Mouse (Mus musculus) left cerebral cortex, postnatal 36 days (tissue): Measurements from ENCODE around the gene Gstm3. TPM values are rescaled to one million over a fixed set of nuclear protein-coding genes. Genes with fewer than 3 reads are reported as not detected.
"Not testable (repeated sequence)": the region's sequence is repeated elsewhere in the genome, so short reads cannot be mapped to it uniquely, and the experiment has no call there.

Experiments used
- DNase-seq, 2 experiments: peaks; one replicate each; pipeline ENCODE4 v3.0.0; 2021 to 2022; ENCODE audit warnings: low spot score in 2 of 2, mixed read lengths in 1 of 2
- intact Hi-C: fragments of 180-260 bp; cut with DNase I; formaldehyde crosslinking; loops from one replicate; pipeline ENCODE4 v1.15.1; 2025
- total RNA-seq, 2 experiments: library from RNA; stranded (reverse); gene quantifications; 2 replicates each; pipeline ENCODE4 v1.2.3; 2021

Gene Gstm3
- total RNA-seq, 2 experiments from 2014 or later, result not detected

DNA sequence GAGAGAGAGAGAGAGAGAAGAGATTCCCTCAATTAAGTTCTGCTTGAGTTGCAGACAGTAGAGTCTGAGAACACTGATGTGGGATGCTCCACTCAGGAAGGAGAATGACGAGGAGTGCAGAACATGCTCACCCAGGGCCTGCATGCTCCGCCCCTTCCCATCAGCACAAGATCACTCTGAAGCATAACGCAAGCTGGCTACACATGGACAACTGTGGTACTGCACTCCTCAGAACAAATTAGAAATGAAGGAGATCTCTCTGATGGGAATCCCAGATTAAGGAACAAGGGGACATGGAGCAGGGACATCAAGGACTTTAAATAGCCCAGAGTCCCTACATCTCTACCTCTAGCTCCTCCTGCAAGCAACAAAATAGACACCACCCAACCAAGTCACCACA is 12.2 kb upstream of the Gstm3 start:
- intact Hi-C loops, result loop anchor here (5.0 kb wide), 1 partner anchor 46 kb away; no protein-coding TSS in a partner anchor
- no peak for DNase-seq

DNA sequence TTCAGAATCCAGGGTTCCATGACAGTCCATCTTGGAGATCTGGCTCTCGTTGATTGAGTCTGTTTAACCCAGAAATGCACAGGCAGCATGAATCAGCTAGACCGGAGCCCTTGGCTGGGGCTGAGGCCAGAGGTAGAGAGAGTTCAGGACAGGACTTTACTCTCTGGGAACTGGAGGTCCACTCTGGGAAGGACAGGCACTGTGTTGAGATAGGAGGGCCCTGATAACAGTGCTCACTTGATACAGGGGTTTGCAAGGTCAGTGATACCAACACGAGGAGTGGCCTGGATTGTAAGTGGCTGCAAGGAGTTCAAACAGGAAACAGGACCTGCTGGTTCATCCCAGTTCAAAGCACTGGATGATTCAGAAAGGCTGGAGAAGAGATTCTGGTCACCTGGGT is 8.6 kb upstream of the Gstm3 start:
- DNase-seq, result no peak
- intact Hi-C loops, result loop anchor here (2.0 kb wide), 1 partner anchor 25 kb away; no protein-coding TSS in a partner anchor

DNA sequence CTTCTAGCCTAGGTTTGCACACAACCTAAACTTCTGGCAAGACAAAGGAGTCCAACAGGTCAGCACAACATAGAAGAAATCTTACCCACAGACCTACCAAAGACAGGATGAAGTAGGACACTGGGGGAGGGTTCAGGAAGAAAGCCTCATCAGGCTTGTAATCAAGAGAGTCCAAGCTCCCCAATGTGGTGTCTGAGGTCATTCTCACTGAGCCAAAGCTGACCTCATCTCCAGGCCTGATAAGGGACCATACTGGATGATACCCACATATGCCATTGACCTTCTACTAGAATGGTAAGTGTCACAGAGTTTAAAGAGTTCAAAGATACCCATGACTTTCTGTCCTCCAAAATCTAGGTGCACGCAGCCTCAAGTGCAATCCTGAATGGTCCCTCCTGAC is 5.2 kb upstream of the Gstm3 start:
- no peak for DNase-seq
- intact Hi-C loops, result no loop called here

DNA sequence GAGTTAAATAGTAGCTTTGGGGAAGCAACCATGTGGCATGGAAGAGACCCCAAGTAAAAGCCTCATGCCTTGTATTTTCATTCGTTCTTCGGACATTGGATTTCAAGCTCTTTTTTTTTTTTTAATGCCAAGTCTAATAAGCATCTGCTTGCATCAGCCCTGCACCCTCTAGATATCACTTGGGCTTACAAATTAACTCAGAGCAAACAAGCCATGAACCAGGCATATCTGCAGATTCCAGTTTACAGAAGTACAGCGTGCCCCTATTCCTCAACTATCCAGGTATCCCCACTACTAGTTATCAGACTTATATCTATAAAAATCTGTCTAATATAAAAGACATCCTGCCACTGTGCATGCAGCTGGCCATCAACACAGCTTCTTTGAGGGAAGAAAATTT is 3.0 kb upstream of the Gstm3 start:
- DNase-seq, result no peak
- intact Hi-C loops, result no loop called here

DNA sequence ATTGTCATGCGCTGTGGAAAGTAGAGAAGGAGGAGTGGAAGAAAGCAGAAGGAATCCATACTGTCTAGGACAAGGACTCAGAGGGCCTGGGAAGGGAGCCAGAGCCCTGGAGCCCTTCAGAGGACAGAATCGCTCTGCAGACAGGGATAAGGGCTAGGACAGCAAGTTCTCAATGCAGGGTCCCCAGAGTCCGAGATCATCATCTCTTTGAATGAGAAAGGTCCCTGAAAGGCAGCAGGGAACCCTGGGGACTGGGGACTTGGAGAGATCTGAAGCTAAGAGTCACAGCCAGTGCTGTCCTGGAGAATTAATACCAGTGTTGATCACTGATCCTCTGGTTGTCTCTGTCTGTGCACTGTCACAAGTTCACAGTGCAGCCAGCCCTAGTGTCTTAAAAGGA is 2.0 kb upstream of the Gstm3 start:
- intact Hi-C loops, DNase-seq: not testable (repeated sequence)

DNA sequence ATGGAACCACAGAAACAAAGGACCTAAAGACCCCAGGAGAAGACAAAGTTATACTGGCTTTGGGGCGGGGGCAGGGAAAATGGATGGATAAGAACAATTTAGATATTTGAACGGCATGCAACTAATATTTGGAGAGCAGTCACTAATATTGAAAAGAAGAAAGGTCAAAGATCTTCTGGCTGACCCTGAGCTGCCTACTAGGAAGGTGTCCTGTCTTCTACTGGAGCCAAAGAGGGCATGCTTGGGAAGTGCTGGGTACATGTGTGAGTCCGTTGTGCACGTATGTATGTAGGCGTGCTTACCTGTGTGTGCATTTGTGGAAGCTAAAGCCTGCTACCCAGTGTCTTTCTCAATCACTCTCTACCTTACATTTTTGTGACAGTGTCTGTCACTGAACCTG is 2.5 kb downstream of the Gstm3 start:
- DNase-seq, result no peak

DNA sequence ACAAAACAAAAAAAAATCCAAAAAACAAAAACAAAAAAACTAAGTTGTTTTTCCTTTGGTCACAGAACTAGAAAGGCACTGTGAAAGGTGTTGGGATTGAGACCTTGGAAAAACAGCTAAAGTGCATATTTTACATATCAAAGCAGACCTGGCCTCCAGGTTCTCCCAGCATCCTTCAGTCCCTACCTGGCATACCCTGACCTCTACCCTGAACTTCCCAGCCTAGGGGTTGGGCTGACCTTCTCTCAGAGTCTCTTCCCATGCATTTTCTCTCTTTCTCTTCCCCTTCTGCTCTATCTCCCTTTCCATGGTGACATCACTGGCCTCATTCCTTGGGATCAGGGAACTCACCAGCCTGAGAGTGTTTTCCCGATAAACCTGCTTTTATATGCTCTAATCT is 3.5 kb downstream of the Gstm3 start:
- DNase-seq, result no peak
- intact Hi-C loops, result no loop called here

More for the DNA sequence above, 2.5 kb downstream of the Gstm3 start:
- intact Hi-C loops, result no loop called here

DNA sequence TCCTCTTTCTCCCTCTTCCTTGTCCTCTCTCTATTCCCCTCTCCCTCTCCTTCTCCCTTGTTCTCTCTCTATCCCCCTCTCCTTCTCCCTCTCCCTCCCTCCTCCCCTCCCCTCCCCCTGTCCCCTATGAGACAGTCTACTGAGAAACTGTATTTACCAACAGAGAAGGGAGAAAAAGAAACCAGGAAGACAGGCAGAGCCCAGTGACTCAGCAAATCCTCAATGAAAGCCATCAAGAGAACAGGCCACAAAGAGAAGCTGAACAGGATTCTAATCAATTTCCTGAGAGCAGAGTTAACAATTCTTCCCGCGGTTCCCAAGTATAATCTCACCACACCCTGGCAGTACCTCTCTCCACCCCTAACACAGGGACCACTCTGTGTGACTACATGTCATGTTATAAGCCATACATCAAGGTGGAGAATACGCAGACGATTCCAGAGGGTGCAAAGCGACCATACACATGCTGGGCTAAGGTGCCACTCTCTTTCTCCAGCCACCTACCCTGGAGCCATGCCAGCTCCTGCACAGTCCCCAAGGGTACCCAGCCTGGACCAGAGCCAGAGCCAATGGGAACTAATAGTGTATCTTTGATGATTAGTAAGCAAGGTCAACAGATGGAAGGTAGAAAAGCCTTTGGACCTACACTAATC is 4.3 kb downstream of the Gstm3 start:
- no peak for DNase-seq
- intact Hi-C loops, result no loop called here

DNA sequence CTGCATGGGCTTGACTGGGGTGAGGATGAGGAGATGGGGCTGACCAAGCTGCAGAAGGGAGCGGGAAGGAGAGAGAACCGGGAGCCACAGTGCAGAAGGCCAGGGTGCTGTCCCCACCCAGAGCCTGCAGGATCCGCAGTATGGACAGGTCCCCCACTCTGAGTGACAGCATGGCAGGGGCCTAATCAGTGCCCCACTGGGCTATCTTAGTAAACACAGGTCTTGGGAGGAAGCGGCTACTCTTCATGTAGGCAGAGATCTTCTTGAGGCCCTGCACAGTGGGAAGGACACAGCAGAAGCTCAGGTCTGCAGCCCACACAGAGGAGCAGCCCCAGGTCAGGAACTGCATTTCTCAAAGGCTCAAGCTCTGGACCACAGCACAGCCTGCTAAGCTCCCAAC is 5.1 kb downstream of the Gstm3 start:
- intact Hi-C loops, result no loop called here
- no peak for DNase-seq

DNA sequence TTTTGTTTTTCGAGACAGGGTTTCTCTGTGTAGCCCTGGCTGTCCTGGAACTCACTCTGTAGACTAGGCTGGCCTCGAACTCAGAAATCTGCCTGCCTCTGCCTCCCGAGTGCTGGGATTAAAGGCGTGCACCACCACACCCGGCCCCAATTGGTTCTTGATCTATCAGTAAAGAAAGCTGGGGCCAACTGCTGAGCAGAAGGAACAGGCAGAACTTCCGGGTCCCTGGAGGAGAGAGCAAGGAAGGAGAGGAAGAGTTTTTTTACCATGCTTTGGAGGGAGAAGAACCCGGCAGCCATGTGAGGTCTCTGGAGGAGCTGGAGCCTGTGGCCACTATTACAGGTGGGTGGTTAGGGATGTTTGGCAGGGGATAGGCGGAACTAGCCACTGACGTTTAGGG is 13.8 kb downstream of the Gstm3 start:
- not testable (repeated sequence) for DNase-seq
- intact Hi-C loops, result loop anchor here (10.0 kb wide), 1 partner anchor 100 kb away; no protein-coding TSS in a partner anchor

DNA sequence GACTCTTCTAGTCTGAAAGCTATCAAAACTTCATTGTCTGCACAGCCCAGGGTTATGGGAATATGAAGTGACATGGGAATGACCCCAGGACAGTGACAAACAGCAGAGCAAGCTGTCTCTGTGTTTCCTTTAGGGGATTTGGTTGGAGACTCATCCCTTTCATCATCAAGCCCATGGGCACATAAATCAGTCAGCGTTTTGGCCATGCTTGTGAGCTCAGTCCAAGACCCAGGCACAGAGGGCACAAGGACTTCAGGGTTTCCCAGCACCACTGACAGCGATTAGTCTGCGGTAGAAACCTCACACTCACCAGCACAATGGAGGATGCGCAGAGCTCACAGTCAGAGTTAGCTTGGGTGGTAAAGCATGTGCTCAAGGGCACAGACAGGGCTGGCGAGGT is 15.2 kb downstream of the Gstm3 start:
- no peak for DNase-seq
- intact Hi-C loops, result loop anchor here (2.0 to 10.0 kb wide), 3 partner anchors 25 to 101 kb away; partner anchors contain the start of gene Gstm1

DNA sequence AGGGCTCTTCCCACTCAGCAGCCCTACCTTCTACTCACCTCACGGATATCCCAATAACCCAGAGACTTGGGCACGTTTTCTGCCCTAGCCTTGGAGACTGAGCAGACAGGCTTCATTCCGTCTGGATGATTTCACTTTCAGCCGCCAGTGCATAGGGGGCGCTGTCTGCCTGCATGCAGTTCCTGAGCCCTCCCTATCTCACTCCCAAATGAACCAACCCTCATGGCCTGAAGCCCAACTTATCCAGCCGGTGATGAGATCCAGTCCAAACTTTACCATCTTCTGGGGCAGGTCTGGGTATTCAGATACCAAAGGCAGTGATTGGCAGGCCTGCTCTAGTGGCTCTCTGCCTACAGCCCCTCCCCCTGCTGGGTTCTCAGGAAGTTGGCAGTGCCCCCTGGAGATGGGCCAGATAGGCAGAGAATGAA is 15.7 kb downstream of the Gstm3 start:
- intact Hi-C loops, result loop anchor here (2.0 to 10.0 kb wide), 3 partner anchors 25 to 101 kb away; partner anchors contain the start of gene Gstm1
- peak in 1 of 2 experiments; percentile 31 for DNase-seq

DNA sequence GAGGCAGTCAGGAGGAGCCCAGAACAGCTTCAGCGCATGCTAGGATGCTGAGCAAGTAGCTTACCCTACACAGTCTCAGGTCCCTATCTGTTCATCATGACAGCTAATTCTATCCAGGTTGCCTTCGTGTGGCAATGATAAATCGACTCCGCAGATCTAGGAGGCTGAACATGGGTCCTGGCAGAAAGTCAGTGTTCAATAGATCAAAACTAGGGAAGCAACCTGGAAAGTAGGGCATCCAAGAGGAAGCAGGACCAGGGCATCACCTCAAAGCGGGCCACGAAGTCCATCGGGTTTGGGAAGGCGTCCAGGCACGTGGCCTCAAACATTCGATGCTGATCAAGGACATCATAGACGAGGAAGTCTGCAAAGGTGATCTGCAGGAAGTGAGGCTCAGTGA is 18.6 kb downstream of the Gstm3 start:
- intact Hi-C loops, result loop anchor here (5.0 to 10.0 kb wide), 2 partner anchors 67 to 104 kb away; partner anchors contain the start of gene Gstm1
- no peak for DNase-seq

DNA sequence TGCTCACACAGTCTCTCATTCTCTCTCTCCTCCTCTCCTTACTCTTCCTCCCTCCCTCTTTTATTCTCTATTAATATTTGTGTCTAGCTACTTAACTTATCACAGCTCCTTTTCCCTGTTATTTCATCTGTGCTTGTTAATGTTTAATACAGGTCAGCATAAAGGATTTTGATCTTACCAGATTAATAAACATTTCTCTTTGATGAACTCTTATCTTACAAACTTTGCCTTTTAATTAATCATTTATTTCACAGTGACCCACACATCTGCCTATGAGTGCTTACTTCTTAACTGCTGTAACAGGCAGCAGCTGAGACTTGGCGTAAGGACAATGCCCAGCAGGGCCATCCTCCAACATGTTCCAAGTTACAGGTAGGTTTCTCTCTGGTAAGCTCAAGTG is 19.6 kb downstream of the Gstm3 start:
- intact Hi-C loops, DNase-seq: not testable (repeated sequence)

DNA sequence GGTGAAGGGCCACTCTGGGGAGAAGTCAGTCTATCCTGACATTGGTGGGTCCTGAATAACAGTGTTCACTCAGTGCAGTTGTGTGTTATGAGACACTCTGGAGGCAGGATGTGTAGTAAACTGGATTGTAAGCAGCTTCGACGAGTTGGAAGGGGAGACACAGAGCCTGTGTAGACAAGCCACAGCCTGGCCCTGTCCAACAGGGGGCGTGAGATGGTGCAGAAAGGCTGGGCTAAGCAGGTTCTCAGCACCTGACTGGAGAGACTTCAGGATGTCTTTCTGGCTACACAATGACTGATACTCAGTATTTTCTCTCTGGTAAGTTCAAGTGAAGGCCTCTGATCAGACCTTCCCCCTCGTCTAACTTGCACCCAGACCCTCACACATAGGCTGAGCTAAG is 23.4 kb downstream of the Gstm3 start:
- DNase-seq, result no peak
- intact Hi-C loops, result no loop called here

DNA sequence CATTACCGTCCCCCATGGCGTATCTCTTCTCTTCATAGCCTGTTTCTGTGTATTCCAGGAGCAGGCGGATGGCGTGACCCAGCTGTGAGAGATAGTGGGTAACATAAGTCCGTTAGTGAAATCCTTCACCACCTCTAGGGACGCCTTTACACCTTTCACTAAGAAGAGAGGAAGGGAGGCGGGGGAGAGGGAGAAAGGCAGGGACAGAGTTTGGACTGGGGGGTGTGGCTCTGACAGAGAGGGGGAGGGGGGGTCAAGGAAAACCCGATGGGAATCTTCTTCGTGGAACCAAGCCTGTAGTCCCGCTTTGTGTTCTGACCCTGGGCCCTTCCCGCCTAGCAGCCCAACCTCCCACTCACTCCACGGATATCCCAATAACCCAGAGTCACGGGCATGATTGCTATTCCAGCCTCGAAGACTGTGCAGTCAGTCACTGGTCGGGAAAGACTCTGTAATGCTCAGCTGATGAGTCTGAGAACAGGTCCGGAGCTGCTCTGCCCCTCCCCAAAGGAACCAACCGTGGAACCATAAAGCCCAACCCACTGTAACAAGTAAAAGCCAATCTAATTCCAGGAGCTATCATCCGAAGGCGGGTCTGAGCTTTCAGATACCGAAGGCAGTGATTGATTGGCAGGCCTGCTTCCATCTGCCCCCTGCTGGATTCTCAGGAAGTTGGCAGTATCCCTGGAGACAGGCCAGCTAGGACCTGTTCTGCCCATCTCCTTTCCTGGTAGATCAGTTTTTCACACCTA is 25.7 kb downstream of the Gstm3 start, which contains the start of gene Gstm6:
Gene Gstm6, minus strand, starts transcription at position 511 of the 752 bp plus-strand sequence.
- intact Hi-C loops, result no loop called here
- no peak for DNase-seq

DNA sequence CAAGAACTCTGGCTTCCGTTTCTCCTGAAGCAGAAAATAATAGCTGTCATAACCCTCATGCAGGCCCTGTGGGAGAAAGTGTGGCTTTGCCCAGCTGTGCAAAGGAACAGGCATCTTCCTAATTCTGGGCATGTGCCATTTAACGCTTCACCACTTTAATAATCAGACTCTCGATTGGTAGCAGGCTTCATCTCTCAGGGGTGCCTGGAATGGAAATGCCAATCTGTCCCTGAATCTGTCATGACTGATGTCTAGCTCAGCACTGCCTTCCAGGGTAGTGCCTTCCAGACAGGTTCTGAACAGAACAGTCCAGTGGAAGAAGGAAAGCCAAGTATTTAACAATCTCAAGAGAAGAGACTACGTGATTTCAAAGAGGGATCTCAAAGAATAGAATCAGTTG is 27.8 kb downstream of the Gstm3 start:
- intact Hi-C loops, result no loop called here
- DNase-seq, result no peak

DNA sequence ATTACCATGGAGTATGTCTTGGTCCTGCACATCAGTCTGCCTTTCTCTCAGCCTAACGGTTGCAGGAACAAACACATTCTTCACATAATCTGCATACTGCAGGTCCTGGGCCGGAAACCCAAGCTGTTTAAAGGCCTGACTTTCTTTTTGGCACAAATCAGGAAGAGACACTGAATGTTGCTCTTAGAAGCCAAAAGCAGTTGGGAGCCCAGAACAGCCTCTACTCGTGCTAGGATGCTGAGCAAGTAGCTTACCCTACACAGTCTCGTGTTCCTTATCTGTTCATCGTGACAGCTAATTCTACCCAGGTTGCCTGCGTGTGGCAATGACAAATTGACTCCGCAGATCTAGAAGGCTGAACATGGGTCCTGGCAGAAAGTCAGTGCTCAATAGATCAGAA is 28.6 kb downstream of the Gstm3 start:
- DNase-seq, result no peak
- intact Hi-C loops, result no loop called here

DNA sequence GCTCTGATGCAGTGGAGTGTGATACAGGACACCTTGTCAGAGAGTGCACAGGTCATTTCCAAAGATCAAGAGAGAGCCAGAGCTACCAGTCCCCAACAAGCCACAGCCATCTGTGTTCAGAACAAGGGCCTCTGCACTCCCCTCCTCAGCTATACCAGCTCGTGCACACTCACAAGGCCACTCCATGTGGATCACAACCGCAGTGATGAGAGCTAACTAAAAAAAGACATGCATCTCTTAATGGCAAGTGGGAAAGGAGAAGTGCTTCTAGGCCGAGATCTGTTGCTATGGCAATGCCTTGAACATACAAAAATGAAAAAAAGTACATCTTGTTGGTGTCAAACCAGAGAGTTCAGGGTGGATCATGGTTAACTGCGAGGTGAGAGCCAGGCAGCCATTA is 29.3 kb downstream of the Gstm3 start:
- DNase-seq, result peak; percentile 56 to 59
- intact Hi-C loops, result no loop called here

DNA sequence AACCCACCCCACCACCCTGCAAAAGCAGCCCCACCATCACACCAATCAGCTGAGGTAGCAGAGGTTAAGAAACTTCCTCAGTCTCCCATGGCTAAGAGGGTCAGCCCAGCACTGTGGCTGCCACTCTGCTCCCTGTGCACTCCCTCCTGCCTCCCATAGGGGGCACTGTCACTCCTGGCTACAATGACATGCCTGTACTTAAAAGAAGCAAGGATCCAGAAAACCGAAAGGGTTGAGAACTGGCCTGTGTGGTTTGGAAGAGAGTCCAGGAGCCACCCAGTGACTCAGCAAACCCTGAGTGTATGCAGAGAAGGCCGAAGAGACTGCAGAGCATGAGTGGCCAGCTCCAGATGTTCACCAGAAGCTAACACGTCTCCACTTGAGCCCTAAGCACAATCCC is 29.7 kb downstream of the Gstm3 start:
- peak in 1 of 2 experiments; percentile 38 for DNase-seq
- intact Hi-C loops, result no loop called here

DNA sequence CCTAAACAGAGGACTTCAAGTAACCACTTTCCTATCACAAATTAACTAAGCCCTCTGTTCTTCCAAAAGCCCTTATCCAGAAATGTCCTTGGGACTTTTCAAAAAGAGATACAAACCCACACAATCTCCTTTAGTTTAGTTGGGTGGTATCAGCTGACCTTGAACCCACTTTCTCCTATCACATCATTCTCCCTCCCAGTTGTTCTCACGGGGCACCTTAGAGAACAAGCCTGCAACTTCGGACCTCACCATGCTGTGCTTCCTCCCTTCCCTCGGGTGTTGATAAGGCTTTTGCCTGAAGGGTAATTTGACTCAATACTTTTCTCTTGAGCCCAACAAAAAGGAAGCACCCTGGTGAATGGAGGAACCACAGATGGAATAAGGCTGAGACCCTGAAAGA is 33.2 kb downstream of the Gstm3 start:
- DNase-seq, result no peak
- intact Hi-C loops, result no loop called here
